ENCODE assay signal across 19 mouse cellular contexts in the genomic region with DNA sequence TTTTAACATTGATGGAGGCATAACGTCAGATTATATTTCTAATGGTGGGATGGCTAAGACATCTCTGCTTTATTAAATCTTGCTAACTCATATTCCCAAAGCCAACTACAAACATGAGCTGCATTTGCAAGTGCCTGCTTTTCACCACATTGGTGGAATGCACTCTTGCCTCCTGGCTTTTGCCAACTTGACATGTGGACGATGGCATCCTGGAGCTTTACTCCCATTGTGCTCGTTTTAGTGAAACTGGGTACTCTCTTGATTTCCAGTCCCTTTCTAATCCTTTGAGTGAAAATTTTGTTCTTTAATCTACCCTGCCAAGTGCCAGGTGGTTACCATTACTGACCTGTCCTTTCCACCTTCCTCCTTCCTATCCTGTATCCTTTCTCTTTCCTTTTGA.
"Had no signal": no experiment of that assay in that cellular context is flagged by ENCODE, and none has a peak within 500 bp of the region (broad histone marks: within the 10 kb centered on the region; RNA-seq: fewer than 3 reads in every experiment).

No protein-coding gene starts in this region.

- H3K4me1 ChIP-seq: midbrain, embryonic 10.5 days; midbrain, embryonic 12.5 days; neural tube, embryonic 13.5 days; neural tube, embryonic 15.5 days had no signal

- DNase-seq: lung, adult 18-20 months; lung, embryonic 14.5 days; lung, postnatal 10 days; lung, postnatal 4 days; midbrain, embryonic 14.5 days; retina, postnatal 1 day; right cerebral cortex, adult 18-20 months; right cerebral cortex, postnatal 25 days; right cerebral cortex, postnatal 4 days; spleen, adult 18-20 months; thymus, adult 18-20 months; thymus, postnatal 14 days; thymus, postnatal 36 days had no signal

- H3K27me3 ChIP-seq: midbrain, embryonic 12.5 days; neural tube, embryonic 13.5 days; neural tube, embryonic 15.5 days had no signal

- ATAC-seq: midbrain, embryonic 16.5 days had no signal

- H3K27ac ChIP-seq: midbrain, embryonic 10.5 days; midbrain, embryonic 12.5 days; neural tube, embryonic 13.5 days; neural tube, embryonic 15.5 days had no signal

- H3K4me3 ChIP-seq: midbrain, embryonic 10.5 days; midbrain, embryonic 12.5 days; myocyte; neural tube, embryonic 13.5 days; neural tube, embryonic 15.5 days had no signal
